Mouse (Mus musculus) midbrain, embryonic 12.5 days (tissue): ENCODE measurements around the gene Nck1. TPM values are rescaled to one million over a fixed set of nuclear protein-coding genes. Genes with fewer than 3 reads are reported as not detected.

ENCODE experiments used
- ATAC-seq: fragments of 200-750 bp; cut with Nextera tagmentation; 2 replicates; pipeline ENCODE4 v1.8.0; 2017; ENCODE audit warnings: low read depth, moderate TSS enrichment, moderate library complexity; ENCODE audit not compliant: low FRiP score
- H3K27ac ChIP-seq: fragments of 300-500 bp; sonication (generic); replicated peaks from 2 replicates; pipeline ENCODE4 v1.5.1; 2016; ENCODE audit warnings: mild to moderate bottlenecking
- H3K27me3 ChIP-seq: fragments of 300-500 bp; sonication (generic); 2 replicates; pipeline ENCODE4 v1.6.1; 2016; ENCODE audit warnings: mild to moderate bottlenecking
- H3K36me3 ChIP-seq: fragments of 300-500 bp; sonication (generic); 2 replicates; pipeline ENCODE4 v1.6.1; 2016
- H3K4me1 ChIP-seq: fragments of 300-500 bp; sonication (generic); 2 replicates; pipeline ENCODE4 v1.6.1; 2016
- H3K4me2 ChIP-seq: fragments of 300-500 bp; sonication (generic); replicated peaks from 2 replicates; pipeline ENCODE4 v1.6.1; 2016; ENCODE audit warnings: mild to moderate bottlenecking, moderate library complexity
- H3K4me3 ChIP-seq: fragments of 300-500 bp; sonication (generic); 2 replicates; pipeline ENCODE4 v1.5.1; 2016; ENCODE audit warnings: mild to moderate bottlenecking
- H3K9ac ChIP-seq: fragments of 300-500 bp; sonication (generic); replicated peaks from 2 replicates; pipeline ENCODE4 v1.6.1; 2016; ENCODE audit warnings: mild to moderate bottlenecking, moderate library complexity
- H3K9me3 ChIP-seq: fragments of 300-500 bp; sonication (generic); 2 replicates; pipeline ENCODE4 v1.6.1; 2016; ENCODE audit warnings: mild to moderate bottlenecking
- WGBS: fragments of 180-500 bp; shearing (Covaris S2); methylation state at CpG from one replicate; pipeline ENCODE4 v1.1.7; 2016; 5-methylcytosine and 5-hydroxymethylcytosine counted together
- polyA plus RNA-seq: library from polyadenylated mRNA; unstranded; fragments of >200 nt; fragmentation: Nextera tagmentation; extraction: Ambion mirVana; gene quantifications from 2 replicates; pipeline ENCODE4 v1.2.1, GENCODE M21; 2016

Gene Nck1
- 63.3 and 66.2 TPM in 2 replicates for polyA plus RNA-seq

DNA sequence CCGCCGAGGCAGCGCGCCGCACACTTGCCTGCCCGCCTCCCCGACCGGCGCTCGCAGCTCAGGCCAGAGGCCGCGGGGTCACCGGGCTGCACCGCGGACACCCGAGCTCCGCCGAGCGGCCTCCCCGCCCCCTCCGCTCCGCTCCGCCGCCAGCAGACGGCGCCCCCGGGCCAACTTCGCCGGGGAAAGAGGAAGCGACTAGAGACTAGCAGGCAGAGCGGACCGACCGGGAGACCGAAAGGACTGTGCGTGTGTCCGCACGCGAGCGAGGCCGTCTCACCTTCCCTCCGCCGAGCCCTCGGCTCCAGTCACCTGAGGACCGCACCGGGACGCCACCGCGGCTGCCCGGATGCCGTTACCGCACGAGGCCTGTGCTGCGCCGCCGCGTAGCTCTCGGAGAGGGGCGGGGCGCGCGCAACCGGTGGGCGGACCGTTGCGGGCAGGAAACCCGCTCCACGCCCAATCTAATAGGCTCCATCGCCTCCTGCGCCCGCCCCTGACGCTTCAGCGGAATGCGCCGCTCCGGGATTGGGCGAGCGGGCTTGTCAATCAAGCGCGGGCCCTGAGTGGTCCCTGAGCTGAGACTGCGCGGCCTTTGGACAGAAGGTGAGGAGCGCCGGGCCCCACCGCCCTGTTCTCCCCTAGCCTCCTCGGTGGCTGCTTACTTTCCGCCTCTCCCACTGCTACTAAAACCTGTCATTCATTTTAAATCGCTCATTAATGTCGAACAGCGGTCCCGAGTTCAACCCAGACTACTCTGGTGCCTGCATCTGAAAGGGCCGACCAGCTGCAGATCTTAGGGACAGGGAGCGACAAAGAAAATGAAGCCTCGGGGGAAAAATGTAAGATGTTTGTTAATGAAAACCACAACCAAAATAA is at the start of gene Nck1:
Nck1 (minus strand) TSS at position 420 of the 879 bp plus-strand sequence.
- WGBS = under 1% methylated on average over 90 of the region's 93 CpGs
- Histone ChIP-seq H3K27me3 (no peaks in the 10 kb centered on the region), H3K4me2 (peak within 1 kb of the TSS; percentile 56), H3K4me1 (peaks cover 21% of the 10 kb centered on the region), H3K27ac (peak within 1 kb of the TSS; percentile 90), H3K9me3 (peaks cover 6% of the 10 kb centered on the region), H3K9ac (peak within 1 kb of the TSS; percentile 94), H3K4me3 (peak within 1 kb of the TSS; percentile 89), H3K36me3 (no peaks in the 10 kb centered on the region)
- ATAC-seq = peak; percentile 100

DNA sequence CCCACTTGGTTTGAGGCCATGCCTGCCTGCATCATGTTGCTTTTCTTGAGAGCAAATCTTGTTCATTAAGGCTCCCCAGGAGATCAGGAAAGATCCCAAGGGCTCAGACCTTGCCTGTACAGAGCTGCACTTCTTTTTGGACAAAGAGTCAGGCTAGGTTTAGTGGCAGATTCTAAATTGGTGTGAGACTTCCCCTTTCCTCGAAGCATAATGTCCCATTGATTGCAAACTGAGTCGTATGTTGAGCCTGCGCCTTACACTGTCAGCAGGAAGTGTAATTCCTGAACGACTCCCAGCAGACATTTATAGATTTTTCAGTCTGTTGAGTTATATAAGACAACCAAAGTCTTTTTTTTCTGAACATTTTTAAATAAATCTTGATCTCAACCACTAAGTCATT is 44.5 kb upstream of the Nck1 start:
- ATAC-seq = no peak
- H3K9ac ChIP-seq = no peak overlapping the region
- no peaks in the 10 kb centered on the region for H3K9me3 ChIP-seq
- 83% methylated on average over 4 of the region's 4 CpGs for WGBS
- no peaks in the 10 kb centered on the region for H3K36me3 ChIP-seq
- no peak overlapping the region for H3K27ac ChIP-seq
- no peaks in the 10 kb centered on the region for H3K4me1 ChIP-seq
- H3K4me2 ChIP-seq = no peak overlapping the region
- H3K27me3 ChIP-seq = no peaks in the 10 kb centered on the region
- no peak overlapping the region for H3K4me3 ChIP-seq

DNA sequence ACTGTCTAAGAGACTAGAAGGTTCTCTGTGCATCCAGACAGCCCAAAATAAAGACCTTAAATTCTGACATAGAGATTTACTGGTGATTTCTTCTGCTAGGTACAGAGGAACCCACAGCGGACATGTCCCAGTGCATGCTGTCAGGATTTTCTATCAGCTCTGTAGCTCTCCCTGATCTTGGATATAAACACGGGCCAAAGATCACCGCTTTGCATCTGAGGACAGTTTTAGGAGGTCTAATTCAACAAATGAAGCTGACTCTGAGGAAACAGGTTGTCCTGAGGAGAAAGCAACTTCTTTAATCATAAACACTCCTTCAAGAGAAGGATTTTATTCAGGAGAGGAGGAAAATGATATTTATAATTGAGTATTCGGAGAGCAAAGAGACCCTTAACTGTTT is 38.1 kb upstream of the Nck1 start:
- Histone ChIP-seq H3K27ac (no peak overlapping the region), H3K9ac (no peak overlapping the region), H3K9me3 (no peaks in the 10 kb centered on the region), H3K4me2 (no peak overlapping the region), H3K27me3 (no peaks in the 10 kb centered on the region; the same call in 1 of the 2 replicates), H3K4me3 (no peak overlapping the region), H3K36me3 (no peaks in the 10 kb centered on the region), H3K4me1 (peaks cover 27% of the 10 kb centered on the region)
- WGBS = 83% methylated on average over 4 of the region's 4 CpGs
- ATAC-seq = no peak

DNA sequence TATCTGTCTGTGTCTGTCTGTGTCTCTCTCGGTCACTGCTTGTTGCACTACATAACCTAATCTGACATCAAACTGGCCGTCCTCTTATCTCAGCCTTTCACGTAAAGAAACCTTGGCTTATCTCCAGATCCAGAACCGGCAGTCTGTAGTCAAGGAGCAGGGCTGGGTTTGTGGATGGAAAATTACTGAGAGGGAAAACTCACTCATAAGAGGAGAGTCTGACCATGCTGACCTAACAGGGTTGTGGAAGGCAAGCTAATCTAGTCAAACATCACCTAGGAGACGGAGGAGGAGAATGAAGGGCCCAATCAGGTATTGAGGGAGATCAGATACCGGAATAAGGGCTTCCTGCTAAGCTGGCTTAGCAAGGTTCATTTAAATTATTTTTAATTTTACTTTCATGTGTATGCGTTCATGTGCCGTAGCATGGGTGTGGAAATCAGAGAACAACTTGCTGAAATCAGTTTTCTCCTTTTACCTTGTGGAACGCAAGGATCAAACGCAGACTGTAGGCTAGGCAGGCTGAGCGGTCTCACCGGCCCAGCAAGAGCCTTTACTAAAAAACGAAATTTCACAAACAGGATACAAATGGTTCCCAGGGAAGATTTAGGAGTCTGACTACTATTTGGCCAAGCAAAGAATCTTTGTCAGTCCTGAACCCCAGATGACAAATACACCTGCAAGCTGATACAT is 37.1 kb upstream of the Nck1 start:
- H3K27ac ChIP-seq = no peak overlapping the region
- H3K4me3 ChIP-seq = no peak overlapping the region

DNA sequence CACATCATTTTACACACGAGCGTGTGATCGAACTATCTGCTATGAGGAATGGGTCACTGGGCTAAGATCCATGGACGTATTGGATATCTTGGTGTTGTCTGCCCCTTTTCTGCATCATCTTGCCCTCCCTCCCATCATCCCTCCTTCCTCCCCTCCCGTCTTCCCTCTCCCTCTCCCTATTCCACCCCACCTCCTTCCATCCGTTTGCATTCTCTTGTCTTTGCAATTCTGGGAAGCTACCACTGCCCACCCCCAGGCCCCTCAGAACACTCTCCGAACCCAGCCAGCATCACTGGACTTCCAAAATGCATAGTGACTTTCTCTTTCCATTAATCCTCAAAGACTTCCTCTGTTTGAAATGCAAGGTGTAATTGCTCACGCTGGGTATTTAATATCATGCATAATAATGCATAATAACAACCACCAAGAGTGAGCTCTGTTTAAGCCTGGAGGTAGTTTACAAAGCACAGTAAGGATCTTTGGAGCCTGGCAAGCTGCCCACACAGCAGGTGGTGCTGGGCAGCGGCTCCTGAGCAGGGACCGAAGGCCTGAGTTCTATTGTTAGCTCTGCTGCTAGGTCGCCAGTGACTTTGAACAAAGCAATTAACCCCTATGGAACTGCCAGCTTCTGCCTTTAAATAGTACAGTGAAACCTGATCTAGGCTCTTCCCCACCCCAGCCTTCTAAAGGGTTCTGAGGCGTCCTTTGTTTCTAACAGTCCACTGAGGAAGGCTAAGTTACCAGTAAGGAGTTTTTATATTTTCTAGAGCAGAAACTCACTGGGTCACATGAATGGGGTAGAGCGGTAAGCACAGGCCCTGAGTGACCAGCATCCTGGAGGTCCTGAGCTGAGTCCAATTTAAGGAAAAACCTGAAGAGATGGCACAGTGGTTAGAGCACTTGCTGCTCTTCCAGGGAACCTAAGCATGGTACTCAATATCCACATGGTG is 35.9 kb upstream of the Nck1 start:
- peak; percentile 77 for ATAC-seq
- Histone ChIP-seq H3K4me3 (no peak overlapping the region), H3K27me3 (peaks cover 3% of the 10 kb centered on the region; the same call in 1 of the 2 replicates), H3K27ac (peak overlapping the region; percentile 43), H3K9me3 (no peaks in the 10 kb centered on the region), H3K9ac (no peak overlapping the region), H3K36me3 (no peaks in the 10 kb centered on the region), H3K4me1 (peaks cover 27% of the 10 kb centered on the region), H3K4me2 (peak overlapping the region; percentile 14; the same call in 1 of the 2 replicates)
- WGBS = 29% methylated on average over 13 of the region's 13 CpGs

More for the DNA sequence above, 37.1 kb upstream of the Nck1 start:
- Histone ChIP-seq H3K27me3 (no peaks in the 10 kb centered on the region; the same call in 1 of the 2 replicates), H3K4me1 (peaks cover 27% of the 10 kb centered on the region), H3K36me3 (no peaks in the 10 kb centered on the region), H3K4me2 (no peak overlapping the region), H3K9me3 (no peaks in the 10 kb centered on the region), H3K9ac (no peak overlapping the region)
- ATAC-seq = no peak
- 51% methylated on average over 13 of the region's 13 CpGs for WGBS

DNA sequence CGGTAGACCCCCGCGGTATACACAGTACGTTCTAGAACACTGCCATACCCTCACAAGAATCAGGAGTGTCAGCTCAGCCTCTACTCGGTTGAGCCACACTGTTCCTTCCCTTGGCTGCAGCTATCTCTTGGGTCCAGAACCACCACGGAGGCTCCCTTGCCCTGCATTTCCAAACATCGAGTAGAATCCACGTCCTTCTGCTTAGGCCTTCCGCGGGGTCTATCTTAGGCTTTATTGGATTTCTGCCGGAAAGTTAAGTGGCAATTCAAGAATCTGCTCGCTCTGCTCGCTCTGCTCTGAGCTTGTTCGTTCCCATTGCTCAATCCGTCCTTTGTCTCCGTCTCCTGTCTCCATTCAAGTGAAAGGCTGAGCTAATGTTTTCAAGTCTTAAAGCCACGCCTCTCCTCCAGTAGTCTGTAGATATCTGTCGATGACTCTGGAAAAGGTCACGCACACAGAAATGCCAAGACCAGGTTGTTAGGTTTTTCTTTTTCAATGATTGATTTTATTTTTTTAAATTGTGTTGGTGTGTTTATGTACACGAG is 34.3 kb upstream of the Nck1 start:
- H3K9me3 ChIP-seq = no peaks in the 10 kb centered on the region
- 41% methylated on average over 20 of the region's 20 CpGs for WGBS
- H3K4me1 ChIP-seq = peaks cover 27% of the 10 kb centered on the region
- H3K27me3 ChIP-seq = peaks cover 3% of the 10 kb centered on the region; the same call in 1 of the 2 replicates
- H3K36me3 ChIP-seq = no peaks in the 10 kb centered on the region
- ATAC-seq = no peak
- no peak overlapping the region for H3K9ac ChIP-seq
- H3K27ac ChIP-seq = no peak overlapping the region
- H3K4me2 ChIP-seq = no peak overlapping the region
- no peak overlapping the region for H3K4me3 ChIP-seq

DNA sequence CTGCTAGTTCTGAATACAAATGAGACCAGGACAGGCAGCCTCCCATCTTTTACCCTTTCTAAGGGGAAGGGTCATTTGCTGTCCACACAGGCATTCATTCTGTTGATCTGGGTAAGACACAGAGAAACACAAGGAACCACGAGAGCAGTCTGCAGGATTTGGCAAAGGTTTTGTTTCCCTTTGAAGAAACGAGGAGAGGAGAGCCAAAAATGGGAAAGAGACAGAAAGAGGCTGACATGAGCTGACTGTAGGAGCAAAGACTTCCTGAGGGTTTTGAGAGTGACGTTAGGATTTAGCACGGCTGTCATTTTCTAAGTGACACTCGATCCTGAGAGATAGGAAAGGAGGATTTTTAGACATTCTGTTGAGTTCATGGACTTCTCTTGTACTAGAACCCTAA is 28.0 kb upstream of the Nck1 start:
- H3K9ac ChIP-seq = no peak overlapping the region
- H3K27ac ChIP-seq = no peak overlapping the region
- H3K4me3 ChIP-seq = no peak overlapping the region
- no peak for ATAC-seq
- H3K9me3 ChIP-seq = no peaks in the 10 kb centered on the region
- WGBS = 50% methylated on average over 5 of the region's 5 CpGs
- peaks cover 9% of the 10 kb centered on the region; the same call in 1 of the 2 replicates for H3K27me3 ChIP-seq
- H3K4me2 ChIP-seq = no peak overlapping the region
- no peaks in the 10 kb centered on the region for H3K36me3 ChIP-seq
- peaks cover 18% of the 10 kb centered on the region for H3K4me1 ChIP-seq

DNA sequence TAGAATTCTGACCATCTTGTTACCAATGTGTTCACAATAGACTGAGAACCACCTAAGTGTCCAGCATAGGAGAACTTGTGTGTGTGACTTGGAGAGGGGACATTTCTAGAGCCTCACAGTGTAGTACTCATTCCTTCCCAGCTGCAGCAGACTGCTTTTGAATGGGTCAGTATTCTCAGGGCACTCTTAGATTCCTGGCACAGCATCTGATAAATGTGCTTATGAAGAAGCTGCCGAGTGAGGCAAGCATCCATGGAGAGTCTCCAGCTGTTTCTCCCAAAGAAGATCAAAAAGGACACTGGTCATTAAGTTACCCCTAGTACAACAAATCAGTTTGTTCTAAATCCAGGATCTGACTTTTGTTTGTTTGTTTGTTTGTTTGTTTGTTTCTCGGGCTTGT is 27.4 kb upstream of the Nck1 start:
- Histone ChIP-seq H3K4me2 (no peak overlapping the region), H3K4me3 (no peak overlapping the region), H3K9me3 (no peaks in the 10 kb centered on the region), H3K27me3 (peaks cover 9% of the 10 kb centered on the region; the same call in 1 of the 2 replicates), H3K36me3 (no peaks in the 10 kb centered on the region), H3K9ac (no peak overlapping the region), H3K27ac (no peak overlapping the region), H3K4me1 (peaks cover 18% of the 10 kb centered on the region)
- 74% methylated on average over 2 of the region's 2 CpGs for WGBS
- no peak for ATAC-seq

DNA sequence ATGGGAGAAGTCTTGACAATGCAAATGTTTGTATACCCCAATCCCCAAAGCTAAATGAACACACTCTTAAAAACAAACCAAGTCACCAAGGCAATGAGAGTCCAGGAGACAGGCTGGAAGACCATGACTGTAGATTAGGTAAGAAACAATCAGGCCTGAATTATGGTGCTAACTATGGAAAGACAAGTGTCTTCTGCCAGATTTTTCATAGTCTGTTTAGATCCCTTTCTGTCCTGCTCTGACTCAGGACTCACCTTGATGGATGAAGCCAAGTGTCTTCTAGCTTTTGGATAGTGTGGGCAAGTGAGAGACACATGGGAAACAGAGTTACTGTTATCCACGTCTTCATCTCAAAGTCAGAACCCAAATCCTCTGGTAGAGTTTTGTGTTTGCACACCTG is 25.6 kb upstream of the Nck1 start:
- 74% methylated on average over 1 of the region's 1 CpGs for WGBS
- H3K27ac ChIP-seq = no peak overlapping the region
- no peak for ATAC-seq

DNA sequence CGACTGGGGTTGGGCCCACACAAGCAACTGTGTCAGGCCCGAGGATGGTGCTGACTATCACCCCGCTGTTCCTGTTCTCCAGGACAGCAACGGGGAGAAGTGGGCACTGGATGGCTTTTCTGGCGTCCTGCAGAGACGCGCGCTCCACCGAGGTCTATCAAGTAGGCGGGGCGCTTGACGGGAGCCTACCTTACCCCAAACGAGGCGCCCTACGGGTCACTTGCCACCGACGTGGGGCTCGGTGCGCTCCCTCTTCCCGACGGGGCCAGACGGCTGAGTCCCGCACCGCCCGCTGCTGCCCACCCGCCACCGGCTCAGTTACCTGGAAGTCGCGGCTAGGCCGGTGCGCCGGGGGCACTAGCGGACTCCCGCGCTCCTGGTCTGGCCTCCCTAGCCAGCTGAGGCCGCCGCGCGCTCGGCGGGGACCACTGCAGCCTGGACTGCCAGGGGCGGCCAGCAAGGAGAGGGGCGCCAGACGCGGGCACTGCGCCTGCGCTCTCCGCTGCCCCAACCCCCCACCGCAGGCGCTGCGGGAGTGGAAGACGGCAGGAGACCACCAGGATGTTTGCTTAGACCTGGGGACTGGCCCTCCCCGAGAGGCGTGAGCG is 24.8 kb upstream of the Nck1 start, which contains the start of gene Slc35g2:
Slc35g2 (minus strand) TSS at position 465 of the 608 bp plus-strand sequence.
- Histone ChIP-seq H3K27ac (peak within 1 kb of the TSS; percentile 50), H3K4me2 (peak within 1 kb of the TSS; percentile 81), H3K4me3 (peak within 1 kb of the TSS; percentile 70), H3K4me1 (peaks cover 18% of the 10 kb centered on the region), H3K9ac (peak within 1 kb of the TSS; percentile 73), H3K27me3 (peaks cover 6% of the 10 kb centered on the region; the same call in 1 of the 2 replicates), H3K36me3 (no peaks in the 10 kb centered on the region), H3K9me3 (no peaks in the 10 kb centered on the region)
- peak; percentile 94 for ATAC-seq
- WGBS = under 1% methylated on average over 55 of the region's 55 CpGs

More for the DNA sequence above, 25.6 kb upstream of the Nck1 start:
- Histone ChIP-seq H3K36me3 (no peaks in the 10 kb centered on the region), H3K4me3 (no peak overlapping the region; the same call in 1 of the 2 replicates), H3K9me3 (no peaks in the 10 kb centered on the region), H3K4me2 (peak overlapping the region; percentile 81), H3K9ac (no peak overlapping the region), H3K27me3 (peaks cover 6% of the 10 kb centered on the region; the same call in 1 of the 2 replicates), H3K4me1 (peaks cover 18% of the 10 kb centered on the region)
